Mouse (Mus musculus): ENCODE measurements around the gene BC005561. TPM values are rescaled to one million over a fixed set of nuclear protein-coding genes. Genes with fewer than 3 reads are reported as not detected.
"Not testable (repeated sequence)": the region's sequence is repeated elsewhere in the genome, so short reads cannot be mapped to it uniquely, and the experiment has no call there.

BC005561 gene
- polyA plus RNA-seq, 1 experiment from 2014 or later, result 16.2 TPM

GRCm38 (mm10) chr5:104480367-104480766, 27.8 kb upstream of the BC005561 start:
- H3K9ac ChIP-seq, result no peak overlapping the region
- no peaks in the 10 kb centered on the region for H3K27me3 ChIP-seq
- H3K27ac ChIP-seq, result no peak overlapping the region
- 0 out of 2 replicates have a peak, but pooled peaks cover 2% of the 10 kb centered on the region for H3K4me1 ChIP-seq
- H3K36me3 ChIP-seq (ENCODE audit: poor library complexity, severe bottlenecking), result peaks cover 60% of the 10 kb centered on the region
- 94% methylated on average over 7 of the region's 7 CpGs for WGBS
- H3K4me2 ChIP-seq, result no peak overlapping the region
- ATAC-seq, result no peak
- no peak overlapping the region for H3K4me3 ChIP-seq
- no peaks in the 10 kb centered on the region for H3K9me3 ChIP-seq (replicated peaks)

GRCm38 (mm10) chr5:104482856-104483255, 25.3 kb upstream of the BC005561 start:
- no peak overlapping the region for H3K4me3 ChIP-seq
- no peaks in the 10 kb centered on the region for H3K27me3 ChIP-seq
- H3K9me3 ChIP-seq (replicated peaks), result no peaks in the 10 kb centered on the region
- peaks cover 65% of the 10 kb centered on the region for H3K36me3 ChIP-seq (ENCODE audit: poor library complexity, severe bottlenecking)
- 63% methylated on average over 8 of the region's 8 CpGs for WGBS
- no peak overlapping the region; the same call in 1 of the 2 replicates for H3K27ac ChIP-seq
- no peak overlapping the region for H3K9ac ChIP-seq
- peak; percentile 30; the same call in 1 of the 2 replicates for ATAC-seq
- 0 out of 2 replicates have a peak, but pooled peaks cover 2% of the 10 kb centered on the region for H3K4me1 ChIP-seq
- H3K4me2 ChIP-seq, result no peak overlapping the region

GRCm38 (mm10) chr5:104491561-104491960, 16.6 kb upstream of the BC005561 start:
- H3K36me3 ChIP-seq (ENCODE audit: poor library complexity, severe bottlenecking), result peaks cover 74% of the 10 kb centered on the region
- H3K27ac ChIP-seq, result no peak overlapping the region
- H3K4me3 ChIP-seq, result no peak overlapping the region
- WGBS, result 63% methylated on average over 5 of the region's 5 CpGs
- no peaks in the 10 kb centered on the region for H3K27me3 ChIP-seq
- H3K9ac ChIP-seq, result no peak overlapping the region
- H3K4me2 ChIP-seq, result no peak overlapping the region
- no peaks in the 10 kb centered on the region for H3K9me3 ChIP-seq (replicated peaks)
- ATAC-seq, result no peak
- H3K4me1 ChIP-seq, result no peaks in the 10 kb centered on the region

GRCm38 (mm10) chr5:104504883-104505282, 3.3 kb upstream of the BC005561 start:
- WGBS, result 82% methylated on average over 2 of the region's 2 CpGs
- peaks cover 37% of the 10 kb centered on the region for H3K36me3 ChIP-seq (ENCODE audit: poor library complexity, severe bottlenecking)
- no peak for ATAC-seq
- no peak overlapping the region for H3K4me3 ChIP-seq
- H3K4me1 ChIP-seq, result peaks cover 12% of the 10 kb centered on the region
- no peak overlapping the region for H3K9ac ChIP-seq
- H3K4me2 ChIP-seq, result no peak overlapping the region
- H3K27ac ChIP-seq, result no peak overlapping the region
- no peaks in the 10 kb centered on the region for H3K9me3 ChIP-seq (replicated peaks)
- H3K27me3 ChIP-seq, result no peaks in the 10 kb centered on the region

- Histone ChIP-seq H3K9ac (no peak overlapping the region), H3K4me1 (peaks cover 13% of the 10 kb centered on the region), H3K27me3 (no peaks in the 10 kb centered on the region), H3K36me3 (ENCODE audit: poor library complexity, severe bottlenecking) (peaks cover 29% of the 10 kb centered on the region), H3K4me3 (peak overlapping the region; percentile 76), H3K9me3 (replicated peaks) (no peaks in the 10 kb centered on the region), H3K4me2 (peak overlapping the region; percentile 70), H3K27ac (no peak overlapping the region)
- WGBS, result 0% methylated on average over 2 of the region's 2 CpGs
- ATAC-seq, result peak; percentile 46
Measured at GRCm38 (mm10) chr5:104507829-104508194, 340 bp upstream of the BC005561 start.

GRCm38 (mm10) chr5:104511211-104511610, 3.1 kb downstream of the BC005561 start:
- Histone ChIP-seq H3K36me3 (ENCODE audit: poor library complexity, severe bottlenecking) (peaks cover 44% of the 10 kb centered on the region), H3K4me1 (peaks cover 13% of the 10 kb centered on the region), H3K9me3 (replicated peaks) (peaks cover 23% of the 10 kb centered on the region), H3K9ac (no peak overlapping the region), H3K4me3 (no peak overlapping the region), H3K4me2 (no peak overlapping the region), H3K27ac (no peak overlapping the region), H3K27me3 (no peaks in the 10 kb centered on the region)
- no peak for ATAC-seq
- WGBS, result 94% methylated on average over 3 of the region's 3 CpGs

GRCm38 (mm10) chr5:104538612-104539011, 30.5 kb downstream of the BC005561 start:
- ATAC-seq, result peak; percentile 57; the same call in 1 of the 2 replicates
- Histone ChIP-seq H3K36me3 (ENCODE audit: poor library complexity, severe bottlenecking) (peaks cover 69% of the 10 kb centered on the region), H3K4me1 (peaks cover 6% of the 10 kb centered on the region; the same call in 1 of the 2 replicates), H3K4me3 (no peak overlapping the region), H3K9me3 (replicated peaks) (peaks cover 3% of the 10 kb centered on the region; the same call in 1 of the 2 replicates), H3K4me2 (no peak overlapping the region), H3K9ac (no peak overlapping the region), H3K27ac (no peak overlapping the region), H3K27me3 (no peaks in the 10 kb centered on the region)
- WGBS, result 75% methylated on average over 1 of the region's 1 CpGs

GRCm38 (mm10) chr5:104539331-104539730, 31.2 kb downstream of the BC005561 start:
- no peak for ATAC-seq
- Histone ChIP-seq H3K4me1 (peaks cover 6% of the 10 kb centered on the region; the same call in 1 of the 2 replicates), H3K27ac (no peak overlapping the region), H3K36me3 (ENCODE audit: poor library complexity, severe bottlenecking) (peaks cover 76% of the 10 kb centered on the region), H3K9me3 (replicated peaks) (peaks cover 3% of the 10 kb centered on the region; the same call in 1 of the 2 replicates), H3K4me3 (no peak overlapping the region), H3K4me2 (no peak overlapping the region), H3K9ac (no peak overlapping the region), H3K27me3 (no peaks in the 10 kb centered on the region)
- 91% methylated on average over 4 of the region's 4 CpGs for WGBS

GRCm38 (mm10) chr5:104568079-104568478, 59.9 kb downstream of the BC005561 start:
- H3K27ac ChIP-seq; ATAC-seq; H3K4me1 ChIP-seq; H3K4me3 ChIP-seq; H3K36me3 ChIP-seq (ENCODE audit: poor library complexity, severe bottlenecking); H3K4me2 ChIP-seq; H3K9me3 ChIP-seq (replicated peaks); H3K27me3 ChIP-seq; H3K9ac ChIP-seq: not testable (repeated sequence)
- WGBS, result 63% methylated on average over 1 of the region's 1 CpGs

- WGBS, result 31% methylated on average over 6 of the region's 6 CpGs
- peak overlapping the region; percentile 67 for H3K4me3 ChIP-seq
- peaks cover 21% of the 10 kb centered on the region for H3K9me3 ChIP-seq (replicated peaks)
- H3K4me1 ChIP-seq, result no peaks in the 10 kb centered on the region
- ATAC-seq, result peak; percentile 45
- no peaks in the 10 kb centered on the region for H3K27me3 ChIP-seq
- H3K4me2 ChIP-seq, result peak overlapping the region; percentile 52
- H3K36me3 ChIP-seq (ENCODE audit: poor library complexity, severe bottlenecking), result peaks cover 16% of the 10 kb centered on the region
- 0 out of 2 replicates have a peak overlapping the region, but pooled peaks have one; percentile 2 for H3K9ac ChIP-seq
- H3K27ac ChIP-seq, result no peak overlapping the region
Measured at GRCm38 (mm10) chr5:104570766-104571165, 62.6 kb downstream of the BC005561 start.

- not testable (repeated sequence) for H3K27me3 ChIP-seq, H3K4me1 ChIP-seq
- H3K4me3 ChIP-seq, result peak overlapping the region; percentile 67
- peak overlapping the region; percentile 84 for H3K9ac ChIP-seq
- under 1% methylated on average over 18 of the region's 19 CpGs for WGBS
- peaks cover 18% of the 10 kb centered on the region for H3K36me3 ChIP-seq (ENCODE audit: poor library complexity, severe bottlenecking)
- H3K9me3 ChIP-seq (replicated peaks), result peaks cover 21% of the 10 kb centered on the region
- peak overlapping the region; percentile 58 for H3K4me2 ChIP-seq
- peak; percentile 99 for ATAC-seq
- H3K27ac ChIP-seq, result peak overlapping the region; percentile 85
Measured at GRCm38 (mm10) chr5:104571282-104571921, 63.2 kb downstream of the BC005561 start.
